Mouse (Mus musculus): ENCODE measurements around the gene Rbm15b. TPM values are rescaled to one million over a fixed set of nuclear protein-coding genes. Genes with fewer than 3 reads are reported as not detected.

Gene Rbm15b
- polyA plus RNA-seq, 1 experiment from 2014 or later: 13.4 TPM

DNA sequence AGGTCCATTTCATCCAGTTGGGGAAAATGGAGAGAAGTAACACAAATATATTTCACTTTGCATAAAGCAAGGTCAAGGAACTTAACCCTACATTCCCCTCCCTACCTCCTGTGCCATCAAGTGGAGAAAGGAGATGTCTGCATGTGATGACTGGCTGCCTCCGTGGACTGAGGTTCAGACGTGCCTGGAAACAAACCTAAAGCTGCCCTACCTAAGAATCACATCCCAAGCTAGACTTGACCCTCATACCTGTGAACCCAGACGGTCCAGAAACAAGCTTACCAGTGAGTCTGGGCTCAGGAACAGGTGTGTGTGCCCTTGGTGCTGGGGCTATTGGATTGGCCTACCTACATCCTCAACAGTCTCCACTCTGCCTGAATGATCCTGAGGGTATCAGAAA lies 6.1 kb upstream of the Rbm15b start:
- Histone ChIP-seq H3K9me3 (no peaks in the 10 kb centered on the region), H3K4me2 (peak overlapping the region; percentile 26; the same call in 1 of the 2 replicates), H3K27me3 (no peaks in the 10 kb centered on the region), H3K9ac (0 out of 2 replicates have a peak overlapping the region, but pooled peaks have one; percentile 44), H3K4me1 (peaks cover 27% of the 10 kb centered on the region), H3K27ac (no peak overlapping the region), H3K36me3 (peaks cover 23% of the 10 kb centered on the region), H3K4me3 (no peak overlapping the region)
- 52% methylated on average over 3 of the region's 3 CpGs for WGBS
- no peak for ATAC-seq (ENCODE audit: insufficient number of reproducible peaks, insufficient read depth, low FRiP score, low TSS enrichment, low read depth)

DNA sequence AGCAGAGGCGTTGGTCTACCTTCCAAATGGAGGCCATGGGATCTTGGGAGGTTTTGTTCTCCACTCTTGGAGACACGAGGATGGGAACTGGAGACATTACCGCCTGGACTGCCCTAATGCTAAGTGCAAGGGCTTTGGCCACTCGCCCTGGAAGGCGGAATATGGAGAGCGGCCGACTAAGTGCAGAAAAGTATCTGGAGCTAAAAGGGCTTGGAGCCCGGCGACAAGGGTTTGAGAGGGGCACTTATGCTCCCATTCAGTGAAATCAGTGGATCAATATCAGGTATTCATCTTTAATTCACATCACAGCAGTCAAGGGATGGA lies 5.3 kb upstream of the Rbm15b start:
- no peak for ATAC-seq (ENCODE audit: insufficient number of reproducible peaks, insufficient read depth, low FRiP score, low TSS enrichment, low read depth)
- H3K36me3 ChIP-seq: peaks cover 27% of the 10 kb centered on the region
- H3K9me3 ChIP-seq: no peaks in the 10 kb centered on the region
- H3K27me3 ChIP-seq: no peaks in the 10 kb centered on the region
- H3K4me1 ChIP-seq: peaks cover 34% of the 10 kb centered on the region
- peak overlapping the region; percentile 86 for H3K4me3 ChIP-seq
- WGBS: under 1% methylated on average over 9 of the region's 9 CpGs
- H3K27ac ChIP-seq: peak overlapping the region; percentile 92
- peak overlapping the region; percentile 79 for H3K4me2 ChIP-seq
- peak overlapping the region; percentile 87 for H3K9ac ChIP-seq

DNA sequence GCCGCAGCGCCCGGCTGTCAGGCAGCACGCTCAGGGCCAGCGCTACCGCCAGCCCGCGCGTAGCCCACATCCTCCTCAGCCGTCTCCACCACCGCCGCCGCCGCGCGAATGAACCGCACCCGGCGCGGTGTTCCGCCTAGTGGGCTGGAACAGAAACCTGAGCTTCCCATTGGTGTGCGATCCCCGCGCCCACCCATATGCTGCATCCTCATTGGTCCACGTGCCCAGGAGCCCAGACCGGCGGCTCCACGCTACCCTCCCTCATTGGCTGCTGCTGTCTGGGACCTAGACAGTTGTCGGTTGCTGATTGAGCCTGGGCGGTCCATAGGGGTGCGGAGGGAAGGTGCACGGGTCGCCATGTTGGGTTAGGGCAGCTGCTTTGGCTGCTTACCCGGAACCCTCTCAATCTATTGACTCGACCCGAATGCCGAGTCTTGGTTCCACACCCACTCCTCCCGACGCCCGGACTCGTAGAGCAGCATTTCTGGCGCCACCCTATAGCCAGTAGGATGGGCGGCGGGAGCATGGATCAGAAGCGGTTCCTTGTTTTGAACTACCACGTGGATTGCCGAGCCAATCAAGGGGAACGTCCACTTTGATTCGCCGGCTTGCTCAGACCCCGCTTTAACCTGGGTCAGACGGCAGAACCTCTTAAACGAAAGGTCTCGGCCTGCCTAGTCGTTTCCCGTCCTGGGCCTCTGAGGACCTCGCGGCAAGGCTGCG lies 4.8 kb upstream of the Rbm15b start, which contains the start of gene Manf:
Gene Manf, minus strand, starts transcription at position 151 of the 723 bp plus-strand sequence.
- Histone ChIP-seq H3K4me1 (peaks cover 38% of the 10 kb centered on the region), H3K9ac (peak within 1 kb of the TSS; percentile 94), H3K4me3 (peak within 1 kb of the TSS; percentile 86), H3K9me3 (no peaks in the 10 kb centered on the region), H3K36me3 (peaks cover 27% of the 10 kb centered on the region), H3K27ac (peak within 1 kb of the TSS; percentile 92), H3K27me3 (no peaks in the 10 kb centered on the region), H3K4me2 (peak within 1 kb of the TSS; percentile 79)
- ATAC-seq (ENCODE audit: insufficient number of reproducible peaks, insufficient read depth, low FRiP score, low TSS enrichment, low read depth): peak; percentile 99
- under 1% methylated on average over 59 of the region's 59 CpGs for WGBS

DNA sequence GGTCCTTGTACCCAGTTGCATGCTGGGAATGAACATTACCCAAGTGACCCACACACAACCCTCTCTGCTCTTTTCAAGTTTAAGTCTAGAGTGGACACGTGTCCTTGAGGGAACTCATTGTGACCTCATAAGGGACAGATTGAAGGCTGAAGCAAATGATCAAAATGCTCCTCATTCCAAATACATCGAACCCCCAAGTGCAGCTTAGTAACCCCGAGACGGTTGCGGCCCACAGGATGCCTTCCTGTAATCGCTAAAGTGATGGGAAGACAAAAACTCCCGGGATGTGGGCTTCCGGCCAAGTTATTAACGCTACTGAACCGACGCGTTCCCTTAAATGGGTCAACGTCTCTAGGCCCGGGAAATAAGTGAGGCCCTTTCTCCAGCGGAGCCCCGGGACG lies 4.1 kb upstream of the Rbm15b start:
- peak overlapping the region; percentile 94 for H3K9ac ChIP-seq
- H3K27me3 ChIP-seq: no peaks in the 10 kb centered on the region
- under 1% methylated on average over 17 of the region's 17 CpGs for WGBS
- peak overlapping the region; percentile 86 for H3K4me3 ChIP-seq
- H3K4me1 ChIP-seq: peaks cover 38% of the 10 kb centered on the region
- H3K4me2 ChIP-seq: peak overlapping the region; percentile 67
- H3K36me3 ChIP-seq: peaks cover 27% of the 10 kb centered on the region
- no peaks in the 10 kb centered on the region for H3K9me3 ChIP-seq
- peak overlapping the region; percentile 79 for H3K27ac ChIP-seq
- ATAC-seq (ENCODE audit: insufficient number of reproducible peaks, insufficient read depth, low FRiP score, low TSS enrichment, low read depth): no peak

DNA sequence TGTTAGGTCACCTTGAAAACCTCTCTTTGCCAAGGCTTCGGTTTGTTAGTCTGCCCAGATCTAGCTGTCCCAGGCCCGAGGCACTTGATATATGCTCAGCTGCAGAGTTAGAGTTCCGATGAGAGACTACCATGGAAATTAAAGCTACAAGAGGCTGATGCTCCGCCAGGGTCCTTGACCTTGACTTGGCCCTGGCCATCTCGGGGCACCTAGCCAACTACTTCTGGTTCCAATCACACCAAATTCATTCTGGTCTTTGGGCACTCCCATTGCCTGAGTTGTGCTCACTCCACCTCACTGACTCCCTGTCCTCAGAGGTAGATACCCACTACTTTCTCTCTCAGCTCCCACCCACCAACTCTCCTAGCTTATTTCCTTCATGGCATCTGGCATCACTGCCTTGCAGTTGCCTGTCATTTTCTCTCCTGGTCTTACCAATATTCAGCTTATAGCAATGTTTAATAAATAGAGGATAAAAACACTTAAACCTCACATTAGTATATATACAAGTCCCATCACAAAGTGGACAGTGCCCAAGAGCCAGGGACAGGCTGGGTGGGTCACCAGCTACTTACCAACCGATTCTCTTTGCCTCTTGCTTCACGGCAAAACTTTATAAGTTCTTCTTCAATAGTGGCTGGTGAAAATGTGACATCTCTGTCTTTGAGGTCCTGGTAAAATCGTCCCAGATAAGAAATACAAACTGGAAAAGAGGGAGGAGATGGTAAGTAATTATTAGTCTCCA lies 3.4 kb upstream of the Rbm15b start:
- peak overlapping the region; percentile 86 for H3K4me3 ChIP-seq
- peak overlapping the region; percentile 67 for H3K4me2 ChIP-seq
- no peak for ATAC-seq (ENCODE audit: insufficient number of reproducible peaks, insufficient read depth, low FRiP score, low TSS enrichment, low read depth)
- peaks cover 40% of the 10 kb centered on the region for H3K4me1 ChIP-seq
- H3K36me3 ChIP-seq: peaks cover 27% of the 10 kb centered on the region
- H3K9ac ChIP-seq: peak overlapping the region; percentile 94
- H3K27me3 ChIP-seq: no peaks in the 10 kb centered on the region
- H3K27ac ChIP-seq: no peak overlapping the region
- WGBS: 65% methylated on average over 8 of the region's 8 CpGs
- H3K9me3 ChIP-seq: no peaks in the 10 kb centered on the region

DNA sequence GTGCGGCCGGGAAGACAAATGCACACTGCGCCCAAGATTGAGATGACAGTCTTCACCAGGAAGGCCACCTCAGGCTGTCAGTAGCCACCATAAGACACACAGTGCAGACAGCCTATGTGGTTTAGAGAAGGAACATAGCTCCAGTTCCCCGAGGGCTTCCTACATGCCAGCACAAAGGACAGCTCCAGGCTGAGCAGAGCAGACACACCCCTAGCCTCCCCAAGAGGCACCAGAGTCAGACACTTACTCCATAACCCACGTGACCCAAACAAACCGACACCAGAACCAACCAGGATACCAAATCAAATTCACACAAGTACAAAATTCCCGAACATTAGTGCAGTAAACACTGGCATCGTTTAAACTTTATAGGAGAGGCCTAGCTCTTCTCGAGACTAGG lies 2.1 kb upstream of the Rbm15b start:
- Histone ChIP-seq H3K4me2 (no peak overlapping the region), H3K9ac (0 out of 2 replicates have a peak overlapping the region, but pooled peaks have one; percentile 22), H3K4me3 (no peak overlapping the region), H3K27ac (no peak overlapping the region), H3K27me3 (no peaks in the 10 kb centered on the region), H3K36me3 (peaks cover 38% of the 10 kb centered on the region), H3K9me3 (no peaks in the 10 kb centered on the region), H3K4me1 (peaks cover 53% of the 10 kb centered on the region)
- no peak for ATAC-seq (ENCODE audit: insufficient number of reproducible peaks, insufficient read depth, low FRiP score, low TSS enrichment, low read depth)
- WGBS: 78% methylated on average over 9 of the region's 9 CpGs

DNA sequence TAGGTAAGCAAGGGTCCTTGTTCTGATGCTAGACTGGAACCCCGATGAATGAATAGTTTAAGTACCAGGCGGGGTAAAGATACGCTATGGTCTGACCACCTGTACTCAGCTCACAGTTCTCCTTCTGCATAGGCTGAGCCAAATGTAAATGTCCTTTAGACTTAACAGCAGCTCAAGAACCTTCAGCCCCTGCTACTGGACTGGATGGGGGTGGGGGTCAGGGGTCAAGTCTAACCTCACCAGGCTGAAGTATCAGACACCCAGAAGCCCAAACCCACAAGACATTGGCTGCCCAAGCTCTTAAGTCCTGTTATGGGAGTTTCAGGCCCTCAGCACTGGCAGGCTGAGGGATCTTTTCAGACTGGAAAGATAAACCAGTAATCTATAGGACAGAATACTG lies 1.1 kb upstream of the Rbm15b start:
- Histone ChIP-seq H3K27ac (no peak overlapping the region), H3K9ac (peak overlapping the region; percentile 44; the same call in 1 of the 2 replicates), H3K4me1 (peaks cover 60% of the 10 kb centered on the region), H3K27me3 (no peaks in the 10 kb centered on the region), H3K4me2 (no peak overlapping the region), H3K36me3 (peaks cover 45% of the 10 kb centered on the region), H3K4me3 (no peak overlapping the region), H3K9me3 (no peaks in the 10 kb centered on the region)
- 94% methylated on average over 3 of the region's 3 CpGs for WGBS
- ATAC-seq (ENCODE audit: insufficient number of reproducible peaks, insufficient read depth, low FRiP score, low TSS enrichment, low read depth): no peak

DNA sequence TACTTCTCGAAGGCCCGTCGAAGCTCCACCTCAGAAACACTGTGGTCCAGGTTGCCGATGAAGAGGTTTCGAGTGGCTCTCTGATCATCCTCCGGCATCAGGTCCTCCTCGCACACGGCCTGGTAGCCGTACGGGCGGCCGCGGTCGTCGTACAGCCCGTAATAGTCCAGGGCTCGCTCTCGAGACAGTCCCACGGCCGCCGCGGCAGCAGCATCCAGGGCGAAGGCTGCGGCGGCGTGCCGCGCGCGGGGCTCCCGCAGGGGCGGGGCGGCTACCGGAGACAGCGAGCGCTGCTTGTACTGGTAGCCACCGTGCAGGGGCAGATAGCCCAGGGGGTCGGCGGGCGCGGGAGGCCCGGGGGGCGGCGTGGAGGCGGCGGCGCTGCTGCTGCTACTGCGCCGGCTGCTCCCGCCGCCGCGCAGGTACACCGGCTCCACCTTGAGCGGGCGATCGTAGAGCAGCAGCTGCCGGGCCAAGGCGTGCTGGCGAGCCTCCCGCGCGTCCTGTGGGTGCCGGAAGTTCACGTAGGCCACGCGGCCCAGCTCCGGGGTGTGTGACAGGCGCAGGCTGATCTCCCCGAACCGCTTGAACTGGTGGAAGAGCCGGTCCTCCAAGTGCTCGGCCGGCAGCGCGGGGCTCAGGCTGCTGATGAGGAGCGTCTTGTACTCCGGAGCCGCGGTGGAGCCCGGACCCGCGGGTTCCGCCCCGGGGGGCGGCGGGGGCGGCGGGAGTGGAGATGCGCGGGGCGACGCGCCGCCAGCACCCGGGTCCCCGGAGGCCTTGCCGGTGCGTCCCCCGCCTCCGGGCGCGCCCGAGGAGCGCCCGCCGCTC lies 1.1 kb downstream of the Rbm15b start:
- WGBS: under 1% methylated on average over 90 of the region's 107 CpGs
- Histone ChIP-seq H3K27ac (peak overlapping the region; percentile 89), H3K9ac (peak overlapping the region; percentile 98), H3K4me2 (peak overlapping the region; percentile 98), H3K4me1 (peaks cover 76% of the 10 kb centered on the region), H3K36me3 (peaks cover 67% of the 10 kb centered on the region), H3K27me3 (no peaks in the 10 kb centered on the region), H3K4me3 (peak overlapping the region; percentile 92), H3K9me3 (no peaks in the 10 kb centered on the region)
- ATAC-seq (ENCODE audit: insufficient number of reproducible peaks, insufficient read depth, low FRiP score, low TSS enrichment, low read depth): no peak

DNA sequence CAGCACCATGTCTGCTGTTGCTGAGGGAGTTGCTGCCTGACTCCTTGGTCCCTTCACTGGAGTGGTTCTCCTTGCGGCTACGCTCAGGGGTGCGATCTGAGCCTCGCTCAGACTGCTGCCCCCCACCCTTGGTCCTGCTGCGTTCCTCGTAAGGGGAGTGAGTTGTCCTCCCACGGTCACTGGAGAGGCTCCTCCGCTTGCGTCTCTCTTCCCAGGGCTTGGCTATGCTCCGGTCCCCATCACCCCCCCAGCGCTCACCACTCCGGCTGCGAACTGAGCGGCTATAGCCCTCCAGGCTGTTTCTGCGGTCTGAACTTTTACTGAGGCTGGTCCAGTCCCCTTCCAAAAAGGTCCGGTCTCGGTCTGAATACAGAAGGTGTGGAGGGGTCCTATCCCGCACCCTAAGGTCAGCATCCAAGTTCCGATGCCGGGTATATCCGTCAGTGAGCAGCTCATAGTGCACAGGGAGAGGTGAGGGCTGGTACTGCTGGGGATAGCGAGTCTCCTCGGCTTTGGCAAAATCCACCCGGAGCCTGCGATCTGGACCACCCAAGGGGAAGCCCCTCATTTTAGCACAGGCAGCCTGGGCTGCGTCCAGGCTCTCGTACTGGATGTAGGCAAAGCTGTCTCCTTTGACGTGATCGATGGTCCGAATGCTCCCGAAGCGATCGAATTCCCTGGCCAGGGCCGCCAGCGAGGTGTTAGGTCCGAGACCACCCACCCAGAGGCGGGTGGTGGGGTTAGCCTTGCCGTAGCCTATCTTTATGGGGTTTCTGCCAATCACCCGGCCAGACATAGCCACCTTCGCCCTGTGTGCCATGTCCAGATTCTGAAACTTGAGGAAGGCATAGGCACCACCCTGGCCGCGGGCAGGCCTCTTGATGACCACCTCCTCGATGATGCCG lies 2.0 kb downstream of the Rbm15b start:
- 15% methylated on average over 44 of the region's 44 CpGs for WGBS
- peaks cover 67% of the 10 kb centered on the region for H3K4me1 ChIP-seq
- H3K9me3 ChIP-seq: no peaks in the 10 kb centered on the region
- no peaks in the 10 kb centered on the region for H3K27me3 ChIP-seq
- no peak for ATAC-seq (ENCODE audit: insufficient number of reproducible peaks, insufficient read depth, low FRiP score, low TSS enrichment, low read depth)
- H3K27ac ChIP-seq: peak overlapping the region; percentile 89; the same call in 1 of the 2 replicates
- peak overlapping the region; percentile 98 for H3K4me2 ChIP-seq
- peaks cover 67% of the 10 kb centered on the region for H3K36me3 ChIP-seq
- peak overlapping the region; percentile 92 for H3K4me3 ChIP-seq
- H3K9ac ChIP-seq: peak overlapping the region; percentile 98

DNA sequence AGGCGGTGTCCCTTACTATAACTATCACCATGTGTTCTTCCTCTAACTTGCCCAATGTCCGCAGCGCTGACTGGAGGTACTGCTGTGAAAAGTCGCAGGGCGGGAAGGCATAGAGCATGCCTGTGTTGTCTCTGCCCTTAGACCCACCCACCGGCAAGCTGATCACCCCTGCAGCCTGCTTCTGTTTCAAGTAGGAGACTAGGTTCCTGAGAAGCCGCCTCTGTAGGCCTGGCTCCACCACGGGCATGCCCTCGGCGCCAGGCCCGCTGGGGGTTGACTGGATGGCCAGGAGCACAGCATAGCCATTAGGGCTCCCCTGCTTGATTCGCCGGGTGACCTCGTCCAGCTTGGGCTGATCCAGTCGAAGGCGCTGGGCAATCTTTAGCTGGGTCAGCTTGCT lies 2.9 kb downstream of the Rbm15b start:
- Histone ChIP-seq H3K36me3 (peaks cover 64% of the 10 kb centered on the region), H3K27me3 (no peaks in the 10 kb centered on the region), H3K9ac (peak overlapping the region; percentile 98), H3K9me3 (no peaks in the 10 kb centered on the region), H3K4me3 (peak overlapping the region; percentile 92), H3K4me2 (peak overlapping the region; percentile 98), H3K27ac (no peak overlapping the region), H3K4me1 (peaks cover 58% of the 10 kb centered on the region)
- 28% methylated on average over 16 of the region's 16 CpGs for WGBS
- ATAC-seq (ENCODE audit: insufficient number of reproducible peaks, insufficient read depth, low FRiP score, low TSS enrichment, low read depth): no peak

All from embryonic facial prominence, embryonic 13.5 days (tissue).